Mouse (Mus musculus) heart, embryonic 11.5 days (tissue): Measurements from ENCODE around the gene Phf10. TPM values are rescaled to one million over a fixed set of nuclear protein-coding genes. Genes with fewer than 3 reads are reported as not detected.
"Not testable (repeated sequence)": the region's sequence is repeated elsewhere in the genome, so short reads cannot be mapped to it uniquely, and the experiment has no call there.

ENCODE experiments used
- ATAC-seq: fragments of 200-750 bp; cut with Nextera tagmentation; replicated peaks from 2 replicates; pipeline ENCODE4 v1.8.0; 2017; ENCODE audit warnings: moderate library complexity; ENCODE audit not compliant: insufficient number of reproducible peaks, low FRiP score, low TSS enrichment
- H3K27ac ChIP-seq: fragments of 300-500 bp; sonication (generic); 2 replicates; pipeline ENCODE4 v1.5.1; 2014; ENCODE audit warnings: mild to moderate bottlenecking, low read depth, low read length
- H3K27me3 ChIP-seq: fragments of 300-500 bp; sonication (generic); 2 replicates; pipeline ENCODE4 v1.6.1; 2014; ENCODE audit warnings: mild to moderate bottlenecking, low read length, mixed read lengths; ENCODE audit not compliant: control insufficient read depth, insufficient read depth
- H3K36me3 ChIP-seq: fragments of 300-500 bp; sonication (generic); 2 replicates; pipeline ENCODE4 v1.6.1; 2014; ENCODE audit warnings: mild to moderate bottlenecking, low read length, moderate library complexity, mixed read lengths; ENCODE audit not compliant: control insufficient read depth, insufficient read depth
- H3K4me1 ChIP-seq: fragments of 300-500 bp; sonication (generic); 2 replicates; pipeline ENCODE4 v1.6.1; 2014; ENCODE audit warnings: low read length; ENCODE audit not compliant: control insufficient read depth, insufficient read depth
- H3K4me2 ChIP-seq: fragments of 300-500 bp; sonication (generic); 2 replicates; pipeline ENCODE4 v1.6.1; 2014; ENCODE audit warnings: mild to moderate bottlenecking, moderate library complexity
- H3K4me3 ChIP-seq: fragments of 300-500 bp; sonication (generic); 2 replicates; pipeline ENCODE4 v1.5.1; 2014; ENCODE audit warnings: low read depth, low read length
- H3K9ac ChIP-seq: fragments of 300-500 bp; sonication (generic); 2 replicates; pipeline ENCODE4 v1.6.1; 2014; ENCODE audit warnings: mild to moderate bottlenecking, low read depth, low read length, moderate library complexity
- H3K9me3 ChIP-seq: fragments of 300-500 bp; sonication (generic); replicated peaks from 2 replicates; pipeline ENCODE4 v1.6.1; 2016; ENCODE audit warnings: low read length; ENCODE audit not compliant: control insufficient read depth
- WGBS: fragments of 180-500 bp; shearing (Covaris S2); extraction: QIAGEN DNeasy Blood & Tissue Kit; methylation state at CpG from one replicate; pipeline ENCODE4 v1.1.7; 2014; ENCODE audit not compliant: insufficient replicate concordance; 5-methylcytosine and 5-hydroxymethylcytosine counted together
- polyA plus RNA-seq: library from polyadenylated mRNA; unstranded; fragments of >200 nt; fragmentation: Nextera tagmentation; extraction: Ambion mirVana; gene quantifications from 2 replicates; pipeline ENCODE4 v1.2.1, GENCODE M21; 2014

The Phf10 gene
- polyA plus RNA-seq, 1 experiment from 2014 or later: 36.7 TPM

DNA sequence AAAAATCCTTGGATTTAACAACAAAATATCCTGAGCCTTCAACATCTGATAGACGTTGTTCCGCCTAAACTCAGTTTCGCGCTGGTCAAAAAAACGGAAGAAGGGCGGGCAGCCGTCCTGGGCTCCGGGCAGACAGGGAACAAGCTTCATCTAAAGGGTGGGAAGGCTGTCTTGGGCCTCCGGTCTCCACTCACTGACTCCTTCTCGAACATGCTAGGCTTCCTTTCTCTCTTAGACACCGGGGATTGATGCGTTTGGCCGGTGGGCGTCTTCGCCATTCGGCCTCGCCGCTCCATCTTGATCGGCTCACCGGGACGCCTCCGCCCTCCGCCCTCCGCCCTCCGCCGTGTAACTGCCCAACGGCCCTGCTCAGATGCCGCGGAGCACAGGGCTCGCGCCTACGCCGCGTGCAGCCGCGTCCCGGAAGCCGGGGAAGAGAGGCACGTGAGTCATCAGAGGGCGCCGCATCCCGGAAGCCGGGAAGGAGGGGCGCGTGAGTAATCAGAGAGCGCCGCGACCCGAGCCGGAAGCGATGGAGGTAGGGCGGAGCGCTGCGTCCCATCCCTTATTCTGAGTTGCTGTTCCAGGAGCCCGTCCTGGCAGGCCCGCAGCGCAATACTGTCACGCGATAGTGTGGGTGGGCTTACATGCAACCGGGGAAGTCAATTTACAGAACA lies 17.4 kb upstream of the Phf10 start, which contains the start of the genes 9030025P20Rik and Gm3417:
Gene 9030025P20Rik, plus strand, starts transcription at position 107 of the 677 bp plus-strand sequence.
Gene Gm3417, minus strand, starts transcription at position 429 of the 677 bp plus-strand sequence.
- not testable (repeated sequence) for H3K27ac ChIP-seq, H3K4me1 ChIP-seq, H3K9me3 ChIP-seq, H3K9ac ChIP-seq, H3K4me2 ChIP-seq, H3K36me3 ChIP-seq, H3K27me3 ChIP-seq, H3K4me3 ChIP-seq
- no CpG with 5 or more reads among the region's 60 CpGs for WGBS
- ATAC-seq: peak; percentile 97

GRCm38 (mm10) chr17:14977718-14978361 lies 16.8 kb upstream of the Phf10 start:
- not testable (repeated sequence) for H3K36me3 ChIP-seq, H3K27me3 ChIP-seq, H3K4me2 ChIP-seq, H3K9ac ChIP-seq, H3K9me3 ChIP-seq, H3K4me1 ChIP-seq, H3K27ac ChIP-seq, H3K4me3 ChIP-seq
- WGBS: 6% methylated on average over 4 of the region's 7 CpGs
- ATAC-seq: peak; percentile 2; the same call in 1 of the 2 replicates

GRCm38 (mm10) chr17:14968373-14968913 lies 7.4 kb upstream of the Phf10 start:
- H3K4me2 ChIP-seq, H3K27ac ChIP-seq, H3K9me3 ChIP-seq, ATAC-seq, H3K27me3 ChIP-seq, H3K9ac ChIP-seq, H3K36me3 ChIP-seq, H3K4me1 ChIP-seq, H3K4me3 ChIP-seq: not testable (repeated sequence)
- no CpG with 5 or more reads among the region's 6 CpGs for WGBS

GRCm38 (mm10) chr17:14961557-14962154 lies 583 bp upstream of the Phf10 start:
- H3K9me3 ChIP-seq, H3K36me3 ChIP-seq, H3K27me3 ChIP-seq, H3K9ac ChIP-seq, H3K4me1 ChIP-seq, H3K4me3 ChIP-seq, H3K4me2 ChIP-seq, H3K27ac ChIP-seq: not testable (repeated sequence)
- no CpG with 5 or more reads among the region's 44 CpGs for WGBS
- peak; percentile 88 for ATAC-seq

GRCm38 (mm10) chr17:14960520-14960919 lies 553 bp downstream of the Phf10 start:
- peak overlapping the region; percentile 74 for H3K4me2 ChIP-seq
- H3K27me3 ChIP-seq: no peaks in the 10 kb centered on the region
- H3K27ac ChIP-seq: no peak overlapping the region
- H3K36me3 ChIP-seq: no peaks in the 10 kb centered on the region
- H3K9ac ChIP-seq: peak overlapping the region; percentile 81
- peak; percentile 4; the same call in 1 of the 2 replicates for ATAC-seq
- H3K9me3 ChIP-seq: no peaks in the 10 kb centered on the region
- under 1% methylated on average over 19 of the region's 23 CpGs for WGBS
- peak overlapping the region; percentile 72 for H3K4me3 ChIP-seq
- H3K4me1 ChIP-seq: peaks cover 6% of the 10 kb centered on the region

DNA sequence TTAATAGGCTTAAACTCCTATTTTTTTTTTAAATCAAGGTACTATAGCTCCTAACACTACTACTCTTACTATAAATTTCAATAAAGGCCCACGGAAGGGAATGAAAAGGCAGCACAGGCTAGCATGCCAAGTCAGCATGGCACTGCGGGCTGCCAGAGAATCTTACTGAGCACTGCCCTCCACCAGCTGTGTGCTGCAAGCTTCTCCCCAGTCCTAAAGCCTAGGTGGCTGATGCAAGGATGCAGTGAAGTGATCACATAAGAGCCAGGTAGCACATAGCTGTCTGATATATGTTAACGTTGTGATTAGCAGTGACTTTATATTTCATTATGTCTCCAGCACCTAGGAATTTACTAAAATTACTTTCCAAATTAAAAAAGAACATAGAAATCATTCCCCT lies 1.1 kb downstream of the Phf10 start:
- Histone ChIP-seq H3K4me1 (peaks cover 6% of the 10 kb centered on the region), H3K4me2 (peak overlapping the region; percentile 64), H3K27me3 (no peaks in the 10 kb centered on the region), H3K4me3 (peak overlapping the region; percentile 28), H3K9ac (peak overlapping the region; percentile 48; the same call in 1 of the 2 replicates), H3K9me3 (no peaks in the 10 kb centered on the region), H3K36me3 (no peaks in the 10 kb centered on the region), H3K27ac (no peak overlapping the region)
- no peak for ATAC-seq
- 41% methylated on average over 3 of the region's 3 CpGs for WGBS

DNA sequence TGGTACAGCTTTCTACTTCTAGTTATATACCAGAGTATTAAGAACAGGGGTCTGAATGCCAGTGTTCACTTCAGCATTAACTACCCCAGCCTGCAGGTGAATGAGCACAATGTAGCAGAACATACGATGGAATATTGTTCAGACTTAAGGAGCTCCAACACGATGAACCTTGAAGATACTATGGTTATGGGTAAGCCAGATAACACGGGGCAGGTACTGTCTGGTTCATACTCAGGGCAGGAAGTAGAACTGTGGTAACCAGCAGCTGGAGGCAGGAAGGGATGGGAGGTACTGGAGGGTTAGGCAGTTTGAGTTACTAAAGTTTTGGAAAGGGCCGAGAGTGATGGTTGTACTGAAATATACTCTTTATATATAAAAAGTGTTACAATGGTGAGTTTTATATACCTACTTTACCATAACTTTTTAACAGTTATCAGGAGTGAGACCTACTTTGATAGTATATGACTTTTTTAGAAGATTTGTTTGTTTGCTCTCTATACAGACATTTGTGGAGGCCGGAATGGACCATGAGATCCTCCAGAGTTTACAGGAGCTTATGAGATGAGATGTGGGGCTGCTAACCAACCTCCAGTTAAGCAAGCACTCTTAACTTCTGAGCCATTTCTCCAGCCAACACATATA lies 2.3 kb downstream of the Phf10 start:
- no peak overlapping the region for H3K27ac ChIP-seq
- peaks cover 6% of the 10 kb centered on the region for H3K4me1 ChIP-seq
- H3K4me2 ChIP-seq: no peak overlapping the region
- H3K27me3 ChIP-seq: no peaks in the 10 kb centered on the region
- H3K9ac ChIP-seq: no peak overlapping the region
- H3K36me3 ChIP-seq: peaks cover 3% of the 10 kb centered on the region; the same call in 1 of the 2 replicates
- 85% methylated on average over 5 of the region's 5 CpGs for WGBS
- H3K4me3 ChIP-seq: no peak overlapping the region
- no peak for ATAC-seq
- no peaks in the 10 kb centered on the region for H3K9me3 ChIP-seq

DNA sequence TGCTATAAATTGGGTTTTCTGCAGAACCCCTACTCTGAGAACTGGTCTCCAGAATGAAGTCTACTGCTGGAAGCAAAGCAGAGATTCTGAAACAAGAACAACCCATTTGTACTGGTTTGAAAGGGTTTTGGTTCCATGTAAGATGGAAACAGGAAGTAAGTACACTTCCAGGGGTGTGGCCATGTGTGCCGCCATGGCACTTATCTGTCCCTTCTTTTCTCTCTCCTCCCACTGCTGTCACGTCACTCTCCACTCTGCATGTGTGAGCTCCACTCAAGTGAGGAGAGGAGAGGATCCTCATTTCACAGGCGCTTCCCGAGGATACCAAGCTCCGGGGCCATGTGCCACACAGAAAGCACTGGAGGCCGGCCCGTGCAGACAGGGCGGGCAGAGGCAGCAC lies 7.6 kb downstream of the Phf10 start:
- Histone ChIP-seq H3K27me3 (no peaks in the 10 kb centered on the region), H3K4me3 (no peak overlapping the region), H3K27ac (no peak overlapping the region), H3K4me2 (no peak overlapping the region), H3K9me3 (no peaks in the 10 kb centered on the region), H3K4me1 (no peaks in the 10 kb centered on the region), H3K36me3 (peaks cover 19% of the 10 kb centered on the region), H3K9ac (no peak overlapping the region)
- 79% methylated on average over 8 of the region's 8 CpGs for WGBS
- ATAC-seq: no peak
